Mouse (Mus musculus): ENCODE measurements around the gene Nt5c2.

DNA sequence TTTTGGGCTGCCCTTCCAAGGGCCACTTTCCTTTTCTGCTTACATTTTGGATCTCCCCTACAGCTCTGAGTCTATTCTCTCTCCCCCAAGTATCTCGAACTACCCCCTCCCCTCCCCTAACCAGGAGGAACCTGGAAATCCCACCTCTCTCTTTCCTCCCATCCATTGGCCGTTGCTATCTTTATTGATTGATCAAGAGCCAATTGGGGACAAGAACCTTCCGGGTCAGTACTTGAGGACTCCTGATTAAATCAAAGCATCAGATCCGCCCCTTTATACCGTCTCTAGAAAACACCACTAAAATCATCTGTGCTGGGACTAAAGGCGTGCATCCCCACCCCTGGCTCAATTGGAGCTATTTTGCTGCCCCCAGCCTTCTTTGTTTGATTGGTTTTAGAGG lies 33.5 kb downstream of the Nt5c2 start:
- TF ChIP-seq CTCF (IDR thresholded peaks at IDR 0.05; ENCODE audit: low read depth, low read length) (no peak), POLR2A (IDR thresholded peaks at IDR 0.05; ENCODE audit: borderline replicate concordance, low read depth, low read length) (no peak)
